Mouse (Mus musculus) ES-Bruce4 (cell line): ENCODE measurements around the gene Ncor2.

Source experiments
- CTCF ChIP-seq: IDR thresholded peaks from one replicate; pipeline ENCODE4 v1.8.1; 2011; ENCODE audit warnings: low read depth, low read length
- EP300 ChIP-seq: IDR thresholded peaks from 2 replicates; pipeline ENCODE4 v1.6.1; 2011; ENCODE audit warnings: low read depth, low read length; ENCODE audit not compliant: insufficient read depth
- POLR2A ChIP-seq: IDR thresholded peaks from one replicate; pipeline ENCODE4 v1.8.1; 2011; ENCODE audit warnings: low read length; ENCODE audit not compliant: insufficient read depth

DNA sequence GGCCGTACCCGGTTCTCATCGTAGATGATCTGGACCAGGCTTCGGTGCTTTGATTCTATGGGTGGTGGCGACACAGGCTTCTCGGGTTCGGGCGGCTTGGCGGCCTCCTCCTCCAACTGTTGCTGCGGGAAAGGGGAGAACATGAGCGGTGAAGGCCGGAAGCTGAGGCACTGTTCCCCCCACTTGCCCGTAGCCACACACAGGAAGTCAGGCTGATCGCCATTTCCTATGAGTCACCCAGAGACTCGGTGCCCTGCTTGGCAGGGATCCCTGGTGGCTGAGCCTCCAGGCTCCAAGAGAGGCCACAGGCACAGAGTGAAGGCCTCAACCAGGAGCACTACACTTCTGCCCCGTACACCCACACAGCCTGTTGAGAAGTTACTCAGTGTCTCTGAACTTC, 72.8 kb downstream of the Ncor2 start:
- TF ChIP-seq EP300 = no peak
- TF ChIP-seq CTCF = no peak
- TF ChIP-seq POLR2A = no peak
